Mouse (Mus musculus): ENCODE data around the gene Nlgn1.
"Not testable (repeated sequence)": the region's sequence is repeated elsewhere in the genome, so short reads cannot be mapped to it uniquely, and the experiment has no call there.

Gene Nlgn1

DNA sequence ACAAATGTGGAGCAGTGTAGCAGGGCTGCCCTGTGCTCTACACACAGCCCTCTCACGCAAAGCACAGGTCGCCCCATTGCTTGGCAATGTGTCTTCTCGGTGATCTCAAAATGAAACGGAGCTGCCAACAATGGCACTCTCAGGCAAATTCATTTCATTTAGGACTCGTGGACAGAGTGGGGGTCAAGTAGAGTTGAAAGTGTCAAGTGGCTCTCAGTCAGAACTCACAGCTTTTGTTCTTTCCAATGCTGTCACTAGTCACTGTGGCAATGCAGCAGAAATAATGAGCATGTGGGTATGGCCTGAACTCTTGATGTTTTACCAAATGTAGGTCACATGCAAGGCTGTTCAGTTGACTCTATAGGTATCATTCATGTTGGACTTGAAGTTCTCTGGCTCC lies 756.7 kb downstream of the Nlgn1 start:
- no peak for DNase-seq

DNA sequence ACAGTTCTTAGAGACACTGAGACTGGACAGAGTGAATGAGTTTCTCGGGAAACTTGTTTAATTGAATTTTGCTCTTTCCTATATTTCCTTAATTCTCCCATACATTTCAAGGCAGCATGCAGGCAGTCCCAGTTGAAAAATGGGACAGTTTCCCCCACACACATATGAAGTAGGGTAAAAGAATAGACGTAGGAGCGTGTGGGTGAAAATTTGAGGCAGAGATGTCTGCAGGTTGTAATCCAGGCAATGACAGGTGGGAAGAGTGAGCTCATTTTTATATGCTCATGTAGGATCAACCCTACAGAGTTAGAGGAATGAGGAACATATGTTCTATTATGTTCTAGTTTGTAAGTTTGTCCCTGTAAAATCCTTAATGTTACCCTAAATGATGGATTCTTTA lies 757.4 kb downstream of the Nlgn1 start:
- no peak for DNase-seq

DNA sequence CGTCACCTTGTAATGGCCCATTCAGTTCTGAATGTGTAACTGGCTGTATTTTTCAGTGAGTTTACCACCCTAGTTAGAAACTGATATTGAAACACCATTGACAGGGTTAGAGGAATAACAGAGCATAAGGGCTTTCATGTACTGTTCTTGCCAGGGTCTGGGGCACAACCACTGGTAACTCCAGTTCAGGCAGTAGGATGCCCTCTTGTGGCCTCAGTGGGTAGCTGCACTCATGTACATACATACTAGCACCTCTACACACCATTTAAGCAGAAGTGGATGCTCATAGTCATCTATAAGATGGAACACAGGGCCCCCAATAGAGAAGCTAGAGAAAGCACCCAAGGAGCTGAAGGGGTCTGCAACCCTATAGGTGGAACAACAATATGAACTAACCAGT lies 773.7 kb downstream of the Nlgn1 start:
- not testable (repeated sequence) for DNase-seq

DNA sequence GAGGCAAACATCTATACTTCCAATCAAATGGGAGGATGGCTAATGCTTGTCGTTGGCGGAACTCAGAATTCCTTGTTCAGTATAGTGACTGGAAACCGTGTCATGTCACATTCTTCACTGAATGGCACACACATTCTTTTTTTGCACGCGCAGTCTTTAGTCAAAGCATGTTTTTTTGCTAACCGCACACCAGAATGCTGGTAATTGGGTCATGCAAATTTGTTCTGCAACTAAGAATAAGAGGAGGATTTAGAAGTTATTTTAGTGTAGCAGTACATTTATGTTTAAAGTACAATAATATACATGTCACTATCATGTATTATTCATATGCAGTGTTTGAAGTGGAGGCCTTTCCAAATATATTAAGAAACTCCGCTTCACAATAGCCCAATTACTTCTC lies 783.2 kb downstream of the Nlgn1 start:
- DNase-seq, result not testable (repeated sequence)

DNA sequence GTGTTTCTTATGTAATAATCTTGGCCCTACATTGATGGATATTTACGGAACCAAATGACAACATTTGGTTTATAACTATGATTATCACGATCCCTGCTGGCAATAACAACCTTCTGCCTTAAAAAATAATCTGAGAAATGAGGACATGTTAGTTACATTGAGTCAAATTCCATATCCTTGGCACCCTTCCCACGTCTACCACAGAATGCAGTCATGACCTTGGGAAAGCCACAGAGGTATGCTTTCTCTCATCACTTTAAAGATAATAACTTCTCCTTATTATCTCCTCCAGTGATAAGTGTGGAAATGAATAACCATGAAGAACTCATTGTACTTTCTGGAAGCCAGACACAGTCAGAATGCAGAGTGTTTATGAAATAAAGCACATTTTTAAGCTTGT lies 808.0 kb downstream of the Nlgn1 start:
- not testable (repeated sequence) for DNase-seq

DNA sequence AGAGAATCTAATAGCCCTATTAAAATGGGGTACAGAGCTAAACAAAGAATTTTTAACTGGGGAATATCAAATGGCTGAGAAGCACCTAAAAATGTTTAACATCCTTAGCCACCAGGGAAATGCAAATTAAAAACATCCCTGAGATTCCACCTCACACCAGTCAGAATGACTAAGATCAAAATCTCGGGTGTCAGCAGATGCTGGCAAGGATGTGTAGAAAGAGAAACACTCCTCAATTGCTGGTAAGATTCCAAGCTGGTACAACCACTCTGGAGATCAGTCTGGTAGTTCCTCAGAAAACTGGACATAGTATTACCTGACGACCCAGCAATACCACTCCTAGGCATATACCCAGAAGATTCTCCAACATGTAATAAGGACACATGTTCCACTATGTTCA lies 869.2 kb downstream of the Nlgn1 start:
- DNase-seq, result no peak

DNA sequence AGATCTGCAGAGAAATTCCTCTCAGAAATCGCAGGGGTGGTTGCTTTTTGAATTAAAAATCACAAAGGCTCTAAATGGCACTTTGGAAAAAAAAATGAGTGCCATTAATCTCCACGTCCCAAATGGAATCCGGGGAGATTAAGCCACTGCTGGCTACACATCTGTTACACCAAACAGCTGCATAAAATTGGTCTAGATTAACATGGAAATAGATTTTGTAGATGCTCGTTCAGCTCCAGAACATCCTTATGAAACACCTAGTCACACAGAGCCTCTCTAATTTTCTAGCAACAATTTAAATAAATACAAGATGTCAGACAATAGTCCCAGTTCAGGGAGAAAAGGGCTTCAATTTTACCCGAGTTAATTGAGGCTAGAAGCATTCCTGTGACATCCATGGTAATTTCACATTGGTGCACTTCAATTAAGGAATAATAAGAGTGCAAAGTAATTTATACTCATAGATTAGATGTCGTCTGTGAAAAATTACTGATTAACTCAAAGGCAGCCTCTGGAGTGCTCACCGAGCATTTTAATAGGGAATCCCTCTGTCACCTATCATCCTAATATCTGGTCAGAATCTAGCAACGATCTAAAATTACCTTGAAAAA lies 875.9 kb downstream of the Nlgn1 start:
- no peak for DNase-seq

DNA sequence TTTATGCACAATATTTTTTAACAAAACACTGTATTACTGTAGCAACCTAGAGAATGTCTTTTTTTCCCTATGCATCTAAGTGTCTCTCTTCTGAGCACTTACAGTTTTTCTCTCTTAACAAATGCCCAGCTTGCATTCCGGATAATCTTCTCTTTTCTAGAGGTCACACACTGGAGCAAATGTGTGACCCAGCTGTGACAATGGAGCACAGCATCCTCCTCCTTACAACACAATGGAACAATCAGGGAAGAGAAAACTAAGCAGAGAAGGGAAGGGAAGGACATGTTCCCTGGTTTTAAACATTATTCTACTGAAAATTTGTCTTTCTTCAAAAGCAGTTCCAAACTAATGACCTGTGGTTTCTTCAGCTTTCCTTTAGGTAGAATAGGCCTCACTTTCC lies 879.9 kb downstream of the Nlgn1 start:
- no peak for DNase-seq

DNA sequence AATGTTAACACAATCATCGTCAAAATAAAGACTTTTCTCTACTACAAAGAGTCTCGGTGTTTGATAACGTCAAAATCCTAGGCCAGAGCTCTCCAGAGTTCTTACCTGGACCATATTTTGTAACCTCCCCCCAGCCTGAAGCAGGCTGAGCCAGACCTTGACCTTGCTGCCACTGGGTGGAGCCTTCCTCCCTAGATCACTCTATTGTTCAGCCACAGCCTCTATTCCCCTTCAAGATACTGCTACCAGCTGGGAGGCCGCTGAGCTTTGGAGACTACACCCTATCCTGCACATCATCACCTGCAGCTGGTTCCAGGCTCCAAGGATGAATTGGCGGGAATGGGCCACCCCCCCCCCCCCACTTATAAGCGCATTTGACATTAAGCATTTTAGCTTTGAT lies 881.8 kb downstream of the Nlgn1 start:
- no peak for DNase-seq

DNA sequence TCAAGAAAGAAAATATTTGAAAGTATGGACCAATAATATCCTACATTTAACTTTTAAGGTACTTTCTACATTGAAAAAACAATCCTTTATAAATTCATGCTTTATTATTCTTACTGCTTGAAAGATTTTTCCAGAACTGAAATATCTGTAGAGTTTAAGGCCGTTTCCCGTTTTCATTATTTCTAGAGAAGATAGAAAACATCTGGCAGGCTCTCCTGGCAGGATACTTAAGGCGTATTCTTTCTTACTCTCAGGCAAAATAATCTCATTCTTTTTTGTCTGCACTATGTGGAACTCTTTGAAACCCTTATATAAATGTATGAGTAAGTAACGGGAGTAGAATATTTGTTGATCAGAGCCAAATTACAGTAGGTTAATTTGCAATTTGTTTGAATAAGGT lies 882.9 kb downstream of the Nlgn1 start:
- DNase-seq, result no peak

DNA sequence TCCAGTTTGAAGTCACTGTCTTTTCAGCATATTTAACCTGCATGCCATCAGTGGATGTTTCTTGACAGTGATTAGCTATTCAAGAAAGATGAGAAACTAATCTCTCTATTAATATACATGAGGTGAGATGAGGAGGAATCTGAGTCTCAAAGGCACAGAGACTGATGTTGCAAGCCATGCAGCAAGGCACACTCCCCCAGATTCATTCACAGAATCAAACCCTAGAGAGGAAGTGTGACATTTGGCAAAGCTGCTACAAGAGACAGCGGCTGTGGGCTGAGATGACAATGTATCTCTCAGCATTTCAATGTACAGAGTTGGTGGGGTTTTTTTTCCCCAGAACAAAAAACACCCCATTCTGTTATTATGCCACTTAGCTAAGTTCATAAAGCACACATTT lies 885.1 kb downstream of the Nlgn1 start:
- DNase-seq, result no peak

DNA sequence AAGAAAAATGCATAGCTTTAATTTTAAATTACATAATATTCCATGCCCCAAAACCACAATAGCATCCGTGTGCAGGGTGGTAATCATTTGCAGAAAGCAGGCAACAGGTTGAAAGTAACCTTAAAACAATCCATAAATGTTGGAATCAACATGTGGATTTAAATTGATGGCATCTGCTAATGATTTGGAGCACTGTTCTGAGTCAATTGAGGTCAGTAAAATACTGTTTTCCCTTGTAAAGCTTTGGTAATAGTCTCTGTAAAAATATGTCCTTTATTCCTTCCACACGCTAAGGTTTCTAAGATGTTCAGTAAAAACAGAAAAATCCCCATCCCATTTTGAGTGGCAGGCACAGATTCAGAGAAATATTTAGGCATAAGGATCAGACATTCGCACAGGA lies 888.6 kb downstream of the Nlgn1 start:
- no peak for DNase-seq

DNA sequence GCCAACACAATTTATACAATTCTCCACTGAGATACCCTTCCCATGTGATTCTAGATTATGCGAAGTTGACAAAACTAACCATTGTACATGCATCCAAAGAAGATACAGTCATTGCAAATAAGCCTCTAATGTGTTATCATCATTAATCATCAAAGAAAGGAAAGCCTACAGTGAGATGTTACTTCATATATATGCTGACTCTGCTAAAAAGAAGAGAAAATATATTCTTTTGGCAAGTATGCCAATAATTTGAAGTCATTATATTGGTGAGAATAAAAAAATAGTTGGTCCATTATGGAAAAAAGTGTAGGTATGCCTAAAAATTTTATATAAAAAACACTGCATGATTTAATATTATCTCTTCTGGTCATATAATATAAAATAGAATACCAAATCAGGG lies 889.6 kb downstream of the Nlgn1 start:
- no peak for DNase-seq

DNA sequence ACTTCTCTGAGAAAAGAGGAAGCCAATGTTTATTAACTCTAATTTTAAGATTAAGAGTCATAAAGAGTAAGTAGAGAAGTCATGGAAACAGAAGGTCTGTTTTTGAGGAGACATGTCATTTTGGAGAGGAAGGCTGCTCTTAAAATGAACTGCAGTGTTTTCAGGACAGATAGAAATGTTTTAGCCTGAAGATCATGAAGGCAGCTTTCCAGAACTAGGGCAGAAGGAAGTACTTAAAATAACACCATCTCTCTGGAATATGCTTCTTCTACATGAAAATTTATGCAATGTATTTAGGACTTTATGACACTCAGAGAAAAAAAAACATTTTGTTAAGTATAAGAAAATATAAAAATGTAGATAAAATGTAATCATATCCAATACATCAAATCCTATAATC lies 905.3 kb downstream of the Nlgn1 start:
- DNase-seq, result no peak

DNA sequence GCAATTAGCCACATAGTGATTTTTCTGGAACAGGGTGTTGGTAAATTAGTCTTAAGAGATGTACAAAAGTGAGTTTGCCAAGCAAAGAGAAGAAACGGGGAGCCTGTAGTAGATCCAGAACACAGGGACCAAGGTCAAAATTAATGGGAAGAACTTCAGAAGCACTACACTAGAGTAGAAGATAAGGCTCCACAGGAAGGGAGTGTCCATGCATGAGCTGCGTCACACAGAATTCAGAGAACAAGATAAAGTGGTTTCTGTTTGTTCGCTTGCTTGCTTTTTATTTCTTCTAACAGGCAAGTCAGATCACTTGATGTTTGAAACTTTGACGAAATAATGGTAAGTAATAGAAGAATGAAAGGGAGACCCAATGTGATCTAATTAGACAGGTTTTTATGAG lies 920.3 kb downstream of the Nlgn1 start:
- no peak for DNase-seq
